Mouse (Mus musculus) fat pad, adult 2 months (tissue): Measurements from ENCODE around the gene Gpatch8.

Experiments
- DNase-seq: peaks from one replicate; pipeline ENCODE4 v3.0.0-alpha.2; 2011; ENCODE audit warnings: low read depth, low spot score; ENCODE audit errors: extremely low read depth

Gpatch8 gene

GRCm38 (mm10) chr11:102455740-102456396 lies 100.3 kb downstream of the Gpatch8 start:
- no peak for DNase-seq

DNA sequence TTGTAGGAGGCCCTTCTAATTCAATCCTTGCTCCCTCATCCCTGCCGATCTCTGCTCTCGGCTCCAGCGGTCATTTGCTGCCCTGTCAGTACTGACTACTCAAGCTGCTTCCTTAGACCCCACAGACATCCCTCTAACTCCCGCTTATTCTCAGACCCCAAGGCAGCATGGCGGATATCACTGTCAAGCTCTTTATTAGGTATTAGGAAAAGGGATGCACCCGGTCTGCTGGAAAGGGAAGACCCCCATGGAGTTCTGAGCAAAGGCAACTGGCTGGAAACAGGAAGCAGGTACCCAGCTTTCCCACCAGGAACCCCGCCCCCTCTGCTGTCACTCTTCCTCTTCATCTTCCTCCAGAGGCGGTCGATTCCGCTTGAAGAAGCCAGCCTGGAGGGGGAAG lies 103.1 kb downstream of the Gpatch8 start:
- no peak for DNase-seq

DNA sequence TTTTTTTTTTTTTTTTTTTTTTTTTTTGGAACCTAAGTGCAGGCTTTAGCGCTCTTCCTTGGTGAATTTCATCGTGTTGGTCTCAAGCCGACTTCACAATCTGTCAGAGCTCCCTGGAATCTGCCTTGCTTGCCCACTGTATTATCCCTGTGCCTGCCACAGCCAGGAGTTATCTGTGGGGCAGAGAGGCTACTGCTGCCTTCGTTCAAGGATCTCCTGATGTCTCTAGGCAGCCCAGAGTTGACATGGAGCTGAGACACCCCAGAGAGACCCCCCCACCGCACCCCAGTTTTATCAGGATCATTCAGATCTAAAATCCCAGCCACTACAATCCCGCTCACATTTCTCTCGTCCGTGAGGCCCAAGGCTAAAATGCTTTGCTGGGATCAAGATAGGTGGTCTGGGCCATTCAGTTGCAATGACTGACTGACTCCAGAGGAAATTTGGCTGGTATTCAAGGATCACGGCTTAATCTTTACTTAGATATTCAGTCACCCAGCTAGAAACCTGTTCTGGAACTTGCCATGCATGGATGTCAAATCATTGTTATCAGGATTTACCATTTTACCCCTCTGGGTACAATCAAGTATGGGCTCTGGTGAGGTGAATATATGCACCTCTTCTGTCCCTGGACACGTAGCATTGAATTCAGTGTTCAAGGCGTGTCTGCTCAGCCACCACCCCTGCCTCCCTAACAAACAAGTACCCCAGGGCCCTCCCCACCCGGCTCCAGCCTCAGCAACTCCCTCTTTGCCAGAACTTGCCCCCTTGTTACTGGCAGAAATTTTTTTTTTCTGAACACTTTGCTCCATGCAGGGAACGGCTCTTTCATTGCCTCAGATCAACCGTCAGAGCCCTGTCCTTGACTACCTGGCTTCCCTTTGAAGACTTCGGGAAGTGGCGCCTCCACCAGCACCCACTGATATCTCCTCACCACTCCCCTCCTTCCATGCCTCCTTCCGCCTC lies 106.9 kb downstream of the Gpatch8 start:
- DNase-seq = no peak

- no peak for DNase-seq
Measured at GRCm38 (mm10) chr11:102448327-102448726, 107.9 kb downstream of the Gpatch8 start.

- DNase-seq = no peak
Measured at GRCm38 (mm10) chr11:102447497-102447896, 108.7 kb downstream of the Gpatch8 start, which contains the start of gene Fam171a2. TSS of gene Fam171a2 (minus strand) at chr11:102447682.

GRCm38 (mm10) chr11:102446581-102447461 lies 109.4 kb downstream of the Gpatch8 start:
- no peak for DNase-seq

DNA sequence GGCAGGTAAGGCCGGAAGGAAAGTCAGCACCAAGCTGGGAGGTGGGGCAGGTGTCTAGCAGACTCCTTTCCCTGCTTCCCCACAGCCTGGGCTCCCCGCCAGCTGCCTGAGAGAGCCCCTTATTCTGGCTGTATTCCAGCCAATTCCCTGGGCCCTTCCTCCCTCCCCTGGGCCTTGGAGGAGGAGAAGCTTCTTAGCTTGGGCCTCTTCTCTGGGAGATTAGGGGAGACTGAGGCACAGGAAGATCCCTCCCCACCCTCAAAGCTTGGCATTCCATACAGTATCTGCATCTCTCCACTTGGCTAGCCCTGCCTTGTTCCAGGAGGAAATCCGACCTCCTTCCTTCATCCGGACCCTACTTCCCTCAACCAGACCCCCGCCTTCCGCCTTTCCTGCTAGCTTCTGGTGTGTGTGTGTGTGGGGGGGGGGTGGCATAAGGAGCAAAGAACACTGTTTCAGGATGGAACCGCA lies 110.3 kb downstream of the Gpatch8 start:
- no peak for DNase-seq

DNA sequence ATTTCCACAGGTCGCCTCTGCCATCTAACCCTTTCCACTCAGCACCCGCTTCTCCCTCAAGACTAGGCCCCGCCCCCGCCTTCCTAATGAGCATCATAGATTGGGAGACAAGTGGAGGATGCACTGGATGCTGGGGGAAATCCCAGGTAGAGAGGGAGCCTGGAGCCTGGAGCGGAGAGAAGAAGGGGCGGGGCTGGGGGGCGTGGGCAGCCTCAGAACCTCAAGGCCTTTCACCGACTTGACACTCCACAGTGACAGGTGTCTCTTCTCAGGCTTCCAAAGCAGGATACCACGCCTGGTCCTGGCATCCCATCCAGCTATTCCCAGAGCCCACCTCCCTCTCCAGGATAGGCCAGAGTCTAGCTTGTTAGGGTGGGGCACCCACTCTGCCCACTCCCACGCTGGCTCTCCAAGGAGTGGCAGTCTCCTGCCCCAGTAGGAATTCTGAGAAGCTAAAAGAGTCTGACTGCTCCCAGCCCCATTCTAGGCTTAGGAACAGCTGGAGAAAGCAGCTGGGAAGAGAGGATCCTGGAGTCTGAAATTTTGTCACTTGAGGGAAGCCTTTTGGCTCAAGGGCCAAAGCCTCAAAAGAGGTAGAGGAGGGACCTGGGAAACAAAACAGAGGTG lies 110.8 kb downstream of the Gpatch8 start:
- no peak for DNase-seq

- DNase-seq = no peak
Measured at GRCm38 (mm10) chr11:102444781-102445180, 111.4 kb downstream of the Gpatch8 start.

GRCm38 (mm10) chr11:102444321-102444720 lies 111.9 kb downstream of the Gpatch8 start:
- DNase-seq = no peak

DNA sequence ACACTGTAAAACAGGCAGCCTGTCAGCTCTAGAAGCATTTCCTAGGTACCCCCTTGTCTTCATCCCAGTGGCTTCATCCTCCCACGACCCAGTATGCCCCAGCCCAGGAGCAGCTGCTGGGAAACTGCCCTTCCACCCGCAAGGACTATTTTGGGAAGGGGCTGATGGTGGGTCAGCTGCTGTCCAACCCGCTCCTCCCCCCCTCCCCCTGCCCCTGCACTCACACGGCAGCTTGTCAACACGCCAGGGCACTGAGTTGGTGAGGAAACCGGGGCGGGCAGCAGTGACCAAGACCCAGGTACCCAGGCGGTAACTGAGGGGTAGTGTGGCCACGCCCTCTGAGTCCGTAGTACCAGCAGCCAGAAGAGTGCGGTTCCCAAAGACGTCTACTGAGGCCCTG lies 112.5 kb downstream of the Gpatch8 start:
- DNase-seq = no peak

DNA sequence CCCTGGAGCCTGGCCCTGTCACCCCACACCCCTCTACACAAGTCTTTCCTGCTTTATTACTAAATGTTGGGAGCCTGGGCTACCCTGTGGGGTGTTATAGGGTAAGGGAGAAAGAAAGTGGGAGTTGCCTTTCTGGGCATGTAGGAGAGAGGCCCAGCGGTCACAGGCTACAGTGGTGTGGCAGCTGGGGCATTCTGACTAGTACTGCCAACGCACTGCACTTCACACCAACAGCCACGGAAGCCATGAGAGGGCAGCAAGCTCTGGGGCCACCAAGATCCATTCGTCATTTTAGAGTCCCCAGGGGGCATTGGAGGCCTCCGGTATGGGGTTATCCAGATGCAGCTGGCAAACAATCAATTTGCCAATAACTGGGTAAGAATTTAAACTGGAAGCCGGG lies 114.1 kb downstream of the Gpatch8 start:
- DNase-seq = no peak

DNA sequence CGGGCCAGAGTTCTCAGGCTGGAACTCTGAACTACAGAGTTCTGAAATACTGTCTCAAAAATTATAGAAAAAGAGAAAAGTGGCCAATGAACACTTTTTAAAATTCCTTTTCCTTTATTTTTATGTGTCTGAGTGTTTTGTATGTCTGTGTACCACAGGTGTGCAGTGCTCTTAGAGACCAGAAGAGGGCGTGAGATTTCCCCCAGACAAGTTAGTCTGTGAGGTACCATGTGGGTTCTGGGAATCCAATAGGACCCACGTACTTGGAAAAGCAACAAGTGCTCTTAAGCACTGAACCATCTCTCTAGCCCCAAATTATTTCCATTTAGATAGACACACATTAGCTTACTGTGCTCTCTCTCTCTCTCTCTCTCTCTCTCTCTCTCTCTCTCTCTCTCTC lies 114.8 kb downstream of the Gpatch8 start:
- no peak for DNase-seq

DNA sequence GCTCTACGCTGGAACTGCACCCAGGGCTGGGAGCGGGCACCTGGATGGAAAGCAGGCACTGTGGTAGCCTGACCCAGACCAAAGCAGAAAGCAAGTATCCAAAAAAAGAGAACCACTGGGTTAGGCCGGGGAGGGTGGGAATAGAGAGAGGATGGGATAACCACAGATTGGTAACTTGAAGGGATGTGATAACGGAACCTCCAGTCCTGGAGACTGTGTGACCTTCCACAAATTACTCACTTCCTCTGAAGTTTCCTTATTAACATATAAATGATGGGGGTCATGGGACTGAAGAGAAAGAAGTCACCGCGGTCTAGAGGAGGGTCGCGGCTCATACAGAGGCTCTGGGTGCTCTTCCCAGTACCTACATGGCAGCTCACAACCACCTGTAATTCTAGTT lies 115.9 kb downstream of the Gpatch8 start:
- DNase-seq = no peak

- DNase-seq = no peak
Measured at GRCm38 (mm10) chr11:102439093-102440082, 116.8 kb downstream of the Gpatch8 start.

- no peak for DNase-seq
Measured at GRCm38 (mm10) chr11:102438212-102439092, 117.7 kb downstream of the Gpatch8 start.

DNA sequence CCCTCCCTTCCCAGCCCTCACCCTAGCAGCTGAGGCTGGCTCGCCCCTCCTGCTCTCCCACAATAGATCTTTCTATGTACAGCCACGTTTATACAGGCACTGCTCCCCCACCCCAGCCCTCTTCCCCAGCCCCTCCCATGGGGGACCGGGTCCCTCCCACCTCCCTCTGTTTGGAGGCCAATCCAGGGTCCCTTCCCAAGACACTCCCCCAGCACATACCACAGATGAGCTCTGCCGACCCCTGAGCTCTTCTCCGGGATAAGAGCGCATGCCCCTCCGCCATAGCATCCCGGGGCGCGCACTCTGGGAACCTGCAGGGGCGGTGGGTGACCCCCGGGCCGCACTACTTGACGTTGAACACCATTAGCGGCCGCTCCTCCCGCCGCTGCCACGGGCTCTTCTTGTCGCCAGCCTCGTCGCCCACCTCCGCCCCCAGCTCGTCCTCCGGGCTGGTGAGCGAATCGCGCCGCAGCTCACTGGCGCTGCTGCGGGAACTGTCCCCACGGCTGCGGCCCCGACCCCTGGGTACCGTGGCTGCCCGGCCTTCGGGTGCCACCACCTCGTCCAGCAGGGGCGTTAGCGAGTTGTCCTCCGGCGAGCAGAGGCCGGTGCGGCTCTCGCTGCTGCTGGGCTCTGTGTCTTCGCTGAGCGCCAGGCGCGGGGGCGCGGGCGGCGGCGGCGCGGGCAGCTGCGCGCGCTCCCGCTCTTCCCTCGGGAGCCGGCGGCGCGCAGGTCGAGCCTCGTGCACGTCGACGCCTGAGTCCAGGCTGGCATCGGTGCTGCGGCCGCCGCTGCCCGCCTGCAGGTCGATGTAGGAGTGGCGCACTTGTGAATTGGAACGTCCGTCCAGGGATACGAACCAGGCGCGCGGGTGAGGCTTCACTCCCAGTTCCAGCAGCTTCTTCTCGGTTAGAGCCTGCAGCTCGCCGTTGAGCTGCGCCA lies 118.8 kb downstream of the Gpatch8 start:
- no peak for DNase-seq
